Mouse (Mus musculus) layer of hippocampus, postnatal 10 days (tissue): ENCODE data around the gene 2610318N02Rik. TPM values are rescaled to one million over a fixed set of nuclear protein-coding genes. Genes with fewer than 3 reads are reported as not detected.

Source experiments
- DNase-seq, 2 experiments: peaks; one replicate each; pipeline ENCODE4 v3.0.0; 2021; ENCODE audit warnings: low spot score in 2 of 2
- total RNA-seq, 2 experiments: library from RNA; stranded (reverse); gene quantifications; 2 replicates each; pipeline ENCODE4 v1.2.3; 2021

The 2610318N02Rik gene
- total RNA-seq, 2 experiments from 2014 or later: 1.0 to 1.6 TPM

DNA sequence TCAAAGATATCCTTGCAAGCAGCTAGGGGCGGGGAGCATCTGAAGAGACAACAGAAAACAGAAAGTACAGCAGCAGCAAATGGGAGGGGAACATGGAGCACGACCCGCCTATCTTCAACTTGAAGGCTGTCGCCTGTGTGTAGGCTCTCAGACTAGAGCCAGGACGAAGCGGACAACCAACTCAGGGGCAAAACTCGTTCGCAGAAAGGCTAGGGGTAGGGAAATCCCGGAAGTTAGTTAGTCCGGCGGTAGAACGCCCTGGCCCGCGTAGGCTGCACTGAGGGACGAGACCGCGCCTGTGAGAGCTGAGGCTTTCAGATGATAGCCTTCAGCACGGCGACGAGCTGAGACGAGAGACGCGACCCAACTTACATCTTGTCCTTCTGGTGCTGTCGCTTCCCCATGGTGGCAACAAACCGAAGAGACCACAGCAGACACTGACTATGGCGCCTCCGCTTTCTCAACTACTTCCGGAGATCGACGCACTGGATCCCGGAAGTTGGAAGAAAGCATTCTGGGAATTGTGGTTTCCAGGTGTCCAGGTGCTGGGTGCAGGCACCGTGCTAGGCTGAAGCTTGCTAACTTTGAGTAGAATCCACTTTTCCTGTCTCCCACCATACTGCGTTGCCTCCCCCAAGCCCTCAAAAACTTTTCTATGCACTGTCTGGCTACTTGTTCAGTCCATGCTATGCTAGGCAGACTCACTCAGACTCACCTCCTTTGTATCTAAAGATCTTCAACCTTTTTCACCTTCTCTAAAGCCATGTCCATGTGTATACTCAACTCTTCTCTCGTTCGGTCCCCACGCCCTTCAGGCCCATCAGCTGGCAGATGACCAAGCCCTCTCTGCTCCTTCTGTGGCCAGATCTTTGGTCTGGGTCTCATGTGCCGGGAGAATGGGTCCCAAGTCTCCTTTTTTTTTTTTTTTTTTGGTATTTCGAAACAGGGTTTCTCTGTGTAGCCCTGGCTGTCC is 13.9 kb downstream of the 2610318N02Rik start, which contains the start of gene Ppil2:
Ppil2 (minus strand) TSS at position 487 of the 973 bp plus-strand sequence.
- peak; percentile 62 to 69 for DNase-seq

DNA sequence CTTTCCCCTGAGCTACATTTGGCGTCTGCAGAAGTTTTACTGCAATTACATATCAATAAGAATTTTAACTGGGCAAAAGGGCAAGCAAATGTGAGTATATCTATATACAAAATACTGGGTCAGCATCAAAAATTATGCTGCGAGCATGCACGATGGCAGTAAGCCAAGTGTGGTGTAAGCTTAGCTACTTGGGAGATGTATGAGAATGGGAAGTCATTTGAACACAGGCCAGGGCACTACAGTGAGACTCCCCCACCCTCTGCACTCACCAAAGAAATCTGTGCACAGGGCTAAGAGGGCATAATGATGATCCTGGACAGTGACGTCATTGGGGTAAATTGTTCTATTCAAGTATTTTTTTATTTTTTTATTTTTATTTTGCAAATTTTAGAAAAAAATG is 20.4 kb downstream of the 2610318N02Rik start:
- DNase-seq: no peak

DNA sequence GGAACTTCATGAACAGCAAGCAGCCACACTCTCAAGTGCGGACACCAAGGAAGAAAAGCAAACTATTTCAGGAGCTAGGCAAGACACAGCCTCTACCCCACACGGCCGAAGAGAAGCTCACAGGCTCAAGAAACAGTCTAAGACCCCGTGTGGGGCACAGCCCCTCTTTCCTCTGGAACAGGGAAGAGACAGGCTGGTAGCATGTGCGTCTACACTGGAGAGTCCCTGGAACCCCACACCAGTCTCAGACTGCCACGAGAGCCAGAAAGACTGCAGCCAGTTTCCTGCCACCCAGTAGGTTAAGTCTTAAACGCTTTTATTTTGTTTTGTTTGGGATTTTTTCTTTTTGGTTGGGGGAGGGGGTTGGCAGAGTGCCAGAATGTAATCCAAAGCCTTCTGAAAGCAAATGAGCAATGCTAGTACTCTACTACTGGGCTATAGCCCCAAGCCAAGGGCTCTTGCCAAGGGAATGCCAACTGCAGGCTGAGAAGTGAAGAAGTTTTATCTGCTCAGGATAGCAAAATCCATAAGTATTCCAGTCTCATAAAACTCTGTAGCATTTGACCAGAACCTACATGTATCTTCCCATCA is 22.2 kb downstream of the 2610318N02Rik start:
- DNase-seq: peak; percentile 21 to 44

DNA sequence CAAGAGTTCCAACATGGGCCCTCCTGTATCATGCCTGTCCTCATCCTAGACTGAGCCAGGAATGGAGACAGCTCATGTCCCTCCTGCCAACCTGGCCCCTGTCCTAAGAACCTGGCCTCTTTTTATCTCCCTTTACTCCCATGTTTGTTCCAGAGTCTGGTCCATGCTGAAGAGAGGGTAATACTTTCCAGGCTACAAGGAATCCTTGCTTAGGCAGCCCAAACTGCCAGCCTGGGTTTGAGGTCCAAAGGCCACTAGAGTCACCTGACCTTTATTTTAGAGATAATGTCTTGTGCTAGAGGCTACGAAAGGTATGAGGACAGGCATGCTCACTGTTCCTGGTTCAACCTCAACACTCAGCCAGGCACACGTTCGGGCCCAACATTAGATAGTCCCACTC is 28.0 kb downstream of the 2610318N02Rik start:
- no peak for DNase-seq

DNA sequence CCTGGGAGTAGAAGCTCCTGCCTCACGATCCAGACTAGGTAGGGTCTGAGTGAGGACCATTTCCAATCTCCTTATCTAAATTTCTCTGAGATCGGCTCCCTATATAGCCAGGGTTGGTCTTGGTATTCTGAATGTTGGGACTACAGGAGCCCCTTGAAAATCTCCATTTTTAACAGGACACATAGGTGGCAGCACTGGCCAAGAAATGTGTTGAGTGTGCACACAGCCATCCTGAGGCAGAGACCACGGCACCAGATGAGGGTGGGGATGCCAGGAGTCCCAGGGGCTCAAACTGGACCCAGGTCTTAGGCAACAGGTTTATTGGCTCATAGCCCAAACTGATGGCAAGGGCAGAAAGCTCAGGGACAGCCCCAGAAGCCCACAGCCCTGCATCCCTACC is 36.6 kb downstream of the 2610318N02Rik start:
- DNase-seq: no peak

DNA sequence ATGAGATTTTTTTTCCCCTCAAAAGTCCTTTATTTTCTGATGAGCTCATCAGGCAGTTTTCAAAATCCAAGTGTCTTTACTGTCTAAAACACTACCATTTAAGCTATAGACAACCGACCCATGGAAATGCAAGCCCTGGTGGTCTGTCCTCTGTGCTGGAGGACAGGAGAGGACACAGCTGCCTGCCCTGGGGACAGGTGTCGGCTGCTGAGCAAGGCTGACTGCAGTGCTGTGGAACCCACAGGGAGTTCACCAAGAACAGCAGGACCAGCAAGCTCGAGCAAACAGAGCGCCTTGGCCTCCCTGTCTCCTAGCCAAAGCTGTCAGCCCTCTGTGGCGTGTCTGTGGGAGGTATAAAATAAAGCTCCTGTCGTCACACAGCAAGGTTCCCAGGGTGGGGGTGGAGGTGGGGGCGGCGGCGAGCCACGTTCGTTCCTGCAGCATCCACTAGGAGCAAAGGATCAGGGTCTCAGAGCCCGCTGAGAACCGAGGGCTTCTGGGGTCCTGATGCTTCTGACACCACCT is 38.2 kb downstream of the 2610318N02Rik start:
- DNase-seq: no peak

DNA sequence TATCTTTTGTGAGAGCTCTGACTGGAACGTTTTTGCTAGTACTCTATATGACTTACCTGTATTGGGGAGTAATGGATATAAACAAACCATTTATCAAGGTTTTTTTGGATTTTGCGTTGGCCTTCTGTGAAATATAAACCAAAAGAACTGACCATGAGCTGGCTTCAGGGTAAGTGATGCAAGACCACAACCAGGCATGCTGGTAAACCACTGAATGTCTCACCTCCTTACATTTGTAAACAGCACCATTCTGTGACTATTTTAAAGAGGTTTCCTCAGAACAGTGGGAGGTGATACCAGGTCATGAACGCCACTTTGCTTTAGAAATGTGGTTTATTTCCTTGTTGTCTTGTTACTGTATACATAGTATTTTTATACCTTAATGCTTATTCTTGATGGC is 38.7 kb downstream of the 2610318N02Rik start:
- no peak for DNase-seq

DNA sequence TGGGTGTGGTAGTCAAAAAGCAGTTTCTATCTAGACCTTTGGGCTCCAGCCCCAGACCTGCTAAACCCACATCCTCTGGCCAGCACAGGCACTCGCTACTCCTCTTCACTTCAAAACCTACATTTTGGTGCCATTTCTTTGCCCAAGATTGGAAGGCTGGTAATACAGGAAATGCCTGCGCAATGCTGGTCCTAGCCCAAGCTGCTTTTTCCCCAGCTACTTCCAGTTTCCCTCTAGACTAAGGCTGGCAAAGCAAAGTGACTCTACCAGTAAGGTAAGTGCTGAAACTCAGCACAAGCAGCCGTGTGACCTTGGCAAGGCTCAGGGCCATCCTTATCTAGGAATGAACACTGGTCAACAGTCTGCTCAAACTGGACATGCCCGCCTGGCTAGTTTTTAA is 39.3 kb downstream of the 2610318N02Rik start:
- no peak for DNase-seq

DNA sequence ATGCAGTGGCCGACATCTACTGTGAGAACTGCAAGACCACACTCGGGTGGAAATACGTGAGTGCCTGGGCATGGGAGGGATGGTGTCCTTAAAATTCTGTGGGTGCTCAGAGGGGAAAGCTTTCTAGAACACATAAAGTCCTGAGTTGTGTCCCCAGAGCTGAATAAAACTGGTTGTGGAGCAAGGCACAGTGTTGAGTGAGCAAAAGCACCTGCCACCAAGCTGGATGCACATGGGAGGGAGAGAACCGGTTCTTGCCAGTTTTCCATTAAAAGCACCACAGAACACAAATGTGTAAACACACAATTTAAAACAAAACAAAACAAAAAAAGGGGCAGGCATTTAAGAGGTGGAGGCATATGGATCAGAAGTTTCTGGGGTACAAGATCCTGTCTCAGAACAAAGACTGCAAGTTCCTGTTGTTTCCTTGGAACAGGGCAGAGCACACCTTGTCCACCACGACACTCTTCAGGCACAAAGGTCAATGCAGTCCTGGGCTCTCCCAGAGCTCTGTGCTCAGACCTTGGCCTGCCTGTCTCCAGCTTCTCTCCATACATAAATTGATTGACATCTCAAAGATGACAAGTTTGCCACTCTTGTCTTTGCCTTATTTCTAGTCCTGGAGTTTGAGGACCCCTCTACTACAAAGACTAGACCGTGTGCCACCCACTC is 42.7 kb downstream of the 2610318N02Rik start:
- DNase-seq: no peak

DNA sequence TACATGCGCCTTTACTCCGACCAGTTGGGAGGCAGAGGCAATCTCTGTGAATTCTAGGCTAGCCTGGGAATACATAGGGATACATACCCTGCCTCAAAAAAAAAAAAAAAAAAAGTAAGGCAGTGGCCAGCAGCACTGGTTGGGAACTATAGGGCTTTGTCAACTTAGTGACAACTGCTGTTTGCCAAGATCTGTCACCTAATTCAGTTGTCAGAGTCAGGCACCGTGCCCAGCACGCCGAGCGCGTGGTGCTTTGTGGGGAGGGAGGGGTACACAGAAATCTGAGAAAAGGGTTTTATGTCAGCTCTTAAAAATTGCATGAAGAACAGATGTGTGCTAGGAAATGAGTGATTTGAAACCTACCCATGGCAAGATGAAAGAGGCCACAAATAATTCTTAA is 46.9 kb downstream of the 2610318N02Rik start:
- no peak for DNase-seq

DNA sequence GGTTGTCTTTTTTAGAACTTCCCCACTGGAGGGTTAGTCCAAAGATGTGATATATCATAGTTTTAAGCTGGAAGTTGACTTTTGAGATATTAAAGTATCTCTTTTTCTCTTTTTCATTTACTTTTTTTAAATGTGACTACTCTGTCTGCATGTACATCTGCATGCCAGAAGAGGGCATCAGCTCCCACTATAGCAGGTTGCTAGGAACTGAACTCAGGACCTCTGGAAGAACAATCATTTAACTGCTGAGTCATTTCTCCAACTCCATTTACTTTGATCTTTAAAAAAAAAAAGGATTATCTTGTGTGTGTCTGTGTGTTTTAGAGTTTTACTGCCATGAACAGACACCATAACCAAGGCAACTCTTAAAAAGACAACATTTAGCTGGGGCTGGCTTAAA is 48.1 kb downstream of the 2610318N02Rik start:
- DNase-seq: no peak

DNA sequence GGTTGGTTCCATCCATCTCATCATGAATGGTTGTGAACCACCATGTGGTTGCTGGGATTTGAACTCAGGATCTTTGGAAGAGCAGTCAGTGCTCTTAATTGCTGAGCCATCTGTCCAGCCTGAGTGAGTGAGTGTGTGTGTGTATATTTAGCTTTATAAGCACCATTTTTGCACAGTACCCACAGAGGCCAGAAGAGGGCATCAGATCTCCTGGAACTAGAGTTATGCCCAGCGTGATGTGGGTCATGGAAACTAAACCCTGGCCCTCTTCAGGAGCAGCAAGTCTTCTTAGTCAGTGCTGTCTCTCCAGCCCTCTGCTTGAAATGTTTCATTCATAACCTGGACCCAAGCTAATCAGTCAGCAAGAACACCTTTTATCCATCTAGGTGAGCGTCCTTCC is 48.7 kb downstream of the 2610318N02Rik start:
- no peak for DNase-seq

DNA sequence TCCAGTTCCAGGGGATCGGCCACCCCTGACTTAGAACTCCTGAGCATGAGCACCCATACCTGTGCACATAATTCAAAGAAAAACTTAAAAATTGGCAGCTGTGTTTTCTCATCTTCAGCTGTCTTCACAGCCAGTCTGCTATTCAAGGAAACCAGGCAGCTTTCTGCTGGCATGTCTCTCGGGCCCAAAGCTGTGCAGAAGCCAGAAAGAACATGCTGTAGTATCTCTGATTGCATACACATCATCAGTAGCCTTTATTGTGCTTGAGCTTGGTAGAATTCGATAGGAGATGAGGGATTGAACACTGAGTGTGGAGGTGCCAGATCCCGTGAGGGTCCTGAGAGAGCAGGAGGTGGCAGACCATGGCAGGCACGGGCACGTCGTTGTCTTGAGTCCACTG is 52.0 kb downstream of the 2610318N02Rik start:
- DNase-seq: no peak

DNA sequence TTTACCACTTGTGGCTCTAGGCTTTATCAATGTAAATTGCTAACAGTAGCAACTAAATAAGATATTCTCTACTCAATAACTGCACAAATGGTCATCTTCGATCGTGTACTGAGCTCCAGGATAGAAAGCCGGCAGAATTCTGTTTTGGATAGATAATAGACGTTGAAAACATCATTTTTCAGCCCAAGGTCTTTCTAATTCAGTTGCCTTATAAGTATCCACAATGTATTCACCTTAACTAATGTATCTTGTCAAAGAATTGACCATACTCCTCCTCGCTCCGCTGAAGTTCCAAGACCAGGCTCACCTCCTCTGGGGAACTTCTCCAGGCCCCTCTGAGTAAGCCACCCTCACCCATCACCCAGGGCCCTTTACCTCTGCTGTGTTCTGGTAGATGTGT is 54.3 kb downstream of the 2610318N02Rik start:
- DNase-seq: no peak

DNA sequence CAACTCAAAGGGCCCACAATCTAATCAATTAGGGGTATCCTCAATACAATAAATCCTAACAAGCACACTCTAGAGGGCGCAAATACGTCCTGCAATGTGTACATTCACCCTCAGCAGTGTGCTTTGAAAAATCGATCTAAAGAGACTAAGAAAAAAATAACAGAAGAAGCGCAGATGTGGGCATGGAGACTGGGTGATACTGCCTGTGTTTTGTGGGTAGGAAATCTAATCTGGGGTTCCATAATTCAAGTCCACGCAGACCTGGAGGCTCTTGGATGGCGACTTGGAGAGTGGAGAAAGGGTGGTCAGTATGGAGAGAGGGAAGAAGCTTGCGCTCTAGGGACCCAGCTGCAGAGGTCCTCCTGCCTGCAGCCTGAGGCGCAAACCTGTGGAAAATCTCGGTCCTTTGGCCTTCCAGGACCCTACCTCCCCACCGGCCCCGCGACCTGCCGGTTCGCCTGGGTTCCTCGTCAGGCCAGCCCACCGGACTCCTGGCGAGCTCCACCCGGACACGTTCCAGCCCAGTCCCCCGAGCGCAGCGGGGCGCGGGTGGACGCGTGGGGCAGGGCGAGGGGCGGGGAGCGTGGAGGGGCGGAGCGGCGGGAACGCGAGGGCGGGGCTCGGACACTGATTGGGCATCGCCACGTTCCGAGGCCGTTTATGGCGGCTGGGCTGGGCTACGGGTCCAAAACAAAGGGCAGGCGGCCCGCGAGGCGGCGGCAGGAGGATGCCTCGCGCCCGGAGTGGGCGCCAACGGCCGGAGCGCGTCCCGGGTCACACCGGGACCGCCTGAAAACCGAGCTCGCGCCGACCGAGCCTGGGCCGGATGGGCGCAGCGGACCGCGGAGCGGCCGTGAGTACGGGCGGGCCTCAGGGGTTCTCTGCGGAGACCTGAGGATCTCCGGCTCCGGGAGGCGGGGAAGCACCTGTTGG is 55.2 kb downstream of the 2610318N02Rik start, which contains the start of gene Ypel1:
Ypel1 (plus strand) TSS at position 186 of the 933 bp plus-strand sequence.
- DNase-seq: peak; percentile 80 to 90

DNA sequence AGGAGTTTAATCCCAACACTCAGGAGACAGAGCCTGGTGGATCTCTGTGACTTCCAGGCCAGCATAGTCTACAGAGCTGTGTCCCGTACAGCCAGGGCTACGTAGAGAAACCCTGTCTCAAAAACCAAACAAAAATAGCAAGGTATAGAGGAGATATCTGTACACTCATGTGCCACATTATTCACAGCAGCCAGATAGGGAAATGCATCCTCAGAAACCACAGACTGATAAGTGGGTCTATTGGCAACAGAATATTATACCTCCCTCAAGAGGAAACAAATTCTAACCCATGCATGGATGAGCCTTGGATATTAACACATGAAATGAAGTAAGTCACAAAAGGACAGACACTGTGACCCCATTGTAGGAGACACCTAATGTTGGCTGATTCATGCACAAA is 57.4 kb downstream of the 2610318N02Rik start:
- DNase-seq: no peak
